Comparison of ENCODE assay signal across 9 mouse cellular contexts in genomic region chr13:113509403-113510185, GRCm38 (mm10).
DNase-seq lines count a peak whose midpoint lies in the region; ATAC-seq and TF ChIP-seq lines count a peak whose summit lies in the region.
"Had no signal": no experiment of that assay in that cellular context is flagged by ENCODE, and none has a peak within 500 bp of the region (broad histone marks: within the 10 kb centered on the region; RNA-seq: fewer than 3 reads in every experiment).

No protein-coding gene starts in this region.

- H3K27ac ChIP-seq in forebrain, postnatal 0 days (ENCODE audit: low read depth, low read length): no peak overlapping the region
- no peak overlapping the region for H3K27ac ChIP-seq in forebrain, embryonic 11.5 days (ENCODE audit: low read depth, low read length)
- peak overlapping the region; percentile 27; the same call in 1 of the 2 replicates for H3K27ac ChIP-seq in bone marrow macrophage, adult 2 months (ENCODE audit: insufficient read depth, low read depth, low read length)
- H3K27ac ChIP-seq in intestine, embryonic 14.5 days (ENCODE audit: low read depth): no peak overlapping the region
- H3K27ac ChIP-seq: embryonic facial prominence, embryonic 13.5 days had no signal

- peak; percentile 35 for DNase-seq in forebrain, postnatal 0 days
- DNase-seq in forebrain, embryonic 11.5 days (ENCODE audit: low spot score): no peak
- peak; percentile 75 for DNase-seq in gastrocnemius, adult 18-20 months (ENCODE audit: low spot score)
- peak; percentile 77 for DNase-seq in intestine, embryonic 14.5 days (ENCODE audit: low spot score)
- peak; percentile 33 for DNase-seq in left cerebral cortex, adult 11 months (ENCODE audit: low spot score)

- TF ChIP-seq POLR2A in bone marrow macrophage, adult 2 months (IDR thresholded peaks at IDR 0.05; ENCODE audit: borderline replicate concordance, low read depth, low read length): no peak

- 60% methylated on average over 10 of the region's 10 CpGs for WGBS in forebrain, postnatal 0 days
- WGBS in forebrain, embryonic 11.5 days: 86% methylated on average over 10 of the region's 10 CpGs
- 51% methylated on average over 10 of the region's 10 CpGs for WGBS in intestine, embryonic 14.5 days

- no peak overlapping the region for H3K9ac ChIP-seq in forebrain, postnatal 0 days
- H3K9ac ChIP-seq in forebrain, embryonic 11.5 days (ENCODE audit: low read length): no peak overlapping the region
- no peak overlapping the region for H3K9ac ChIP-seq in intestine, embryonic 14.5 days (ENCODE audit: low read length)
- H3K9ac ChIP-seq: embryonic facial prominence, embryonic 13.5 days had no signal

- no peak for ATAC-seq in forebrain, postnatal 0 days
- no peak for ATAC-seq in forebrain, embryonic 11.5 days (replicated peaks; ENCODE audit: low FRiP score)
- ATAC-seq in intestine, embryonic 14.5 days (replicated peaks; ENCODE audit: low FRiP score, low TSS enrichment, low read depth): no peak
- ATAC-seq in monocyte, adult 5-6 weeks (replicated peaks; ENCODE audit: insufficient number of reproducible peaks, low FRiP score, low TSS enrichment, poor library complexity, severe bottlenecking): 0 out of 2 replicates have a peak, but pooled peaks have one; percentile 17
- ATAC-seq in megakaryocyte, adult 5-6 weeks (ENCODE audit: poor library complexity, severe bottlenecking): no peak

- H3K27me3 ChIP-seq in forebrain, postnatal 0 days (ENCODE audit: insufficient read depth, low read length): no peaks in the 10 kb centered on the region
- H3K27me3 ChIP-seq in forebrain, embryonic 11.5 days (ENCODE audit: control insufficient read depth, insufficient read depth, low read length): no peaks in the 10 kb centered on the region
- H3K27me3 ChIP-seq in intestine, embryonic 14.5 days (replicated peaks; ENCODE audit: control insufficient read depth, insufficient read depth, low read length): no peaks in the 10 kb centered on the region
- H3K27me3 ChIP-seq: embryonic facial prominence, embryonic 13.5 days had no signal

- H3K4me3 ChIP-seq in forebrain, postnatal 0 days (ENCODE audit: low read depth, low read length): no peak overlapping the region
- H3K4me3 ChIP-seq in forebrain, embryonic 11.5 days (ENCODE audit: low read depth, low read length): no peak overlapping the region
- H3K4me3 ChIP-seq in bone marrow macrophage, adult 2 months (ENCODE audit: insufficient read depth, low read length): no peak overlapping the region
- no peak overlapping the region for H3K4me3 ChIP-seq in intestine, embryonic 14.5 days (ENCODE audit: low read depth, low read length)
- H3K4me3 ChIP-seq: embryonic facial prominence, embryonic 13.5 days had no signal

- H3K36me3 ChIP-seq in forebrain, postnatal 0 days (ENCODE audit: insufficient read depth): no peaks in the 10 kb centered on the region
- H3K36me3 ChIP-seq in forebrain, embryonic 11.5 days (ENCODE audit: control insufficient read depth, insufficient read depth, low read length): no peaks in the 10 kb centered on the region
- no peaks in the 10 kb centered on the region for H3K36me3 ChIP-seq in intestine, embryonic 14.5 days (ENCODE audit: control insufficient read depth, insufficient read depth, low read length)
- H3K36me3 ChIP-seq: embryonic facial prominence, embryonic 13.5 days had no signal

- H3K4me2 ChIP-seq in forebrain, postnatal 0 days (ENCODE audit: low read depth): no peak overlapping the region
- H3K4me2 ChIP-seq in forebrain, embryonic 11.5 days (ENCODE audit: low read depth, low read length, severe bottlenecking): no peak overlapping the region
- no peak overlapping the region for H3K4me2 ChIP-seq in intestine, embryonic 14.5 days (ENCODE audit: low read length)
- H3K4me2 ChIP-seq: embryonic facial prominence, embryonic 13.5 days had no signal

- H3K4me1 ChIP-seq in forebrain, postnatal 0 days (ENCODE audit: insufficient read depth): no peaks in the 10 kb centered on the region
- no peaks in the 10 kb centered on the region for H3K4me1 ChIP-seq in forebrain, embryonic 11.5 days (replicated peaks; ENCODE audit: control insufficient read depth, insufficient read depth, low read length)
- peaks cover 20% of the 10 kb centered on the region for H3K4me1 ChIP-seq in bone marrow macrophage, adult 2 months (ENCODE audit: control insufficient read depth, insufficient read depth, low read length)
- 0 out of 2 replicates have a peak, but pooled peaks cover 8% of the 10 kb centered on the region for H3K4me1 ChIP-seq in intestine, embryonic 14.5 days (replicated peaks; ENCODE audit: control insufficient read depth, insufficient read depth, low read length)

- no peaks in the 10 kb centered on the region for H3K9me3 ChIP-seq in forebrain, postnatal 0 days (ENCODE audit: low read length)
- no peaks in the 10 kb centered on the region for H3K9me3 ChIP-seq in forebrain, embryonic 11.5 days (ENCODE audit: control insufficient read depth, low read length)
- H3K9me3 ChIP-seq in intestine, embryonic 14.5 days (ENCODE audit: control insufficient read depth, low read length): no peaks in the 10 kb centered on the region
- H3K9me3 ChIP-seq: embryonic facial prominence, embryonic 13.5 days had no signal

- TF ChIP-seq CTCF in forebrain, postnatal 0 days (IDR thresholded peaks at IDR 0.05; ENCODE audit: low read depth): no peak
- TF ChIP-seq CTCF in bone marrow macrophage, adult 2 months (IDR thresholded peaks at IDR 0.05; ENCODE audit: low read depth, low read length): no peak
